Mouse (Mus musculus): ENCODE measurements around the gene Olfr1276. TPM values are rescaled to one million over a fixed set of nuclear protein-coding genes. Genes with fewer than 3 reads are reported as not detected.

Gene Olfr1276
- total RNA-seq (2017), result not detected in 2 replicates

- ATAC-seq (replicated peaks in 1 of 2; ENCODE audit: insufficient read depth in 1 of 2, low FRiP score in 2 of 2, low TSS enrichment in 1 of 2, low read depth in 1 of 2, poor library complexity in 2 of 2, severe bottlenecking in 2 of 2), result no peak
Measured at GRCm38 (mm10) chr2:111254216-111254615, at the start of gene Olfr1276. Gene Olfr1276, plus strand, starts transcription at chr2:111254516.

DNA sequence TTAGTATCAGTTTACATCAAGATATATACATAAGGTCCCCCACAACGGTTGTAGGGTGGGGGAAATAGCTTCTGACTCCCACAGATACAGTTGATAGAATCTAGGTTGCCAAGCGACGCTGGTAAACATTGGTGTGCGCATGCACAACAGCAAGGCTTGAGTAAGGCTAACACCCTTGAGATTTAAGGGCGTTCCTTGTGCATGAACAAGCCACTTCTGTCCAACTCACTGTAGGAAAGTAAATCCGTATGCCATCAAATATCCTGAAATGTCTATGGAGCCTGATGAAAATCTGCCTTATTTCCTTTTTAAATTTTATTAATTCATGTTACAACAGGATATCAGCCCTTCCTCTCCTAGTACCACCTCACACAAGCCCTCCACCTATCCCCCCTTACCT, 24.8 kb upstream of the Olfr1276 start, which contains the start of gene 4930430A15Rik:
TSS of gene 4930430A15Rik (minus strand) at position 101 of the 400 bp plus-strand sequence.
- no peak for ATAC-seq (replicated peaks in 1 of 2; ENCODE audit: insufficient read depth in 1 of 2, low FRiP score in 2 of 2, low TSS enrichment in 1 of 2, low read depth in 1 of 2, poor library complexity in 2 of 2, severe bottlenecking in 2 of 2)

DNA sequence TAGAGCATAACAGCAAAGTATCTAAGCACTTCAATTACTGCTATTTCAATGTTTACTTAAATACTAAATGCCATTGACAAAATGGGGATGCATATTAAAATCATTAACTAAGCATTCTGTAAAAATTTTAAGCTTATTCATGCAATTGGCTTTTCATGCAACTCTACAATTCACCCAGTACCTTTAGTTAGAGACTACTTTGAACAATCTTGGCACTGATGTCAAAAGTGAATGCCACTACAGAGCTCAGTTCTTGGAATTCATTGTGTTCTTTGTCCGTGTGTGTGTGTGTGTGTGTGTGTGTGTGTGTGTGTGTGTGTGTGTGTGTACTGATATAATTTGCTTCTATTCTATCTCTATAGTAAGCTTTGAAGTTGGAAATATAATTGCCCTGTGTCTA, 19.1 kb upstream of the Olfr1276 start, which contains the start of gene Olfr1275:
TSS of gene Olfr1275 (minus strand) at position 101 of the 400 bp plus-strand sequence.
- no peak for ATAC-seq (replicated peaks in 1 of 2; ENCODE audit: insufficient read depth in 1 of 2, low FRiP score in 2 of 2, low TSS enrichment in 1 of 2, low read depth in 1 of 2, poor library complexity in 2 of 2, severe bottlenecking in 2 of 2)

DNA sequence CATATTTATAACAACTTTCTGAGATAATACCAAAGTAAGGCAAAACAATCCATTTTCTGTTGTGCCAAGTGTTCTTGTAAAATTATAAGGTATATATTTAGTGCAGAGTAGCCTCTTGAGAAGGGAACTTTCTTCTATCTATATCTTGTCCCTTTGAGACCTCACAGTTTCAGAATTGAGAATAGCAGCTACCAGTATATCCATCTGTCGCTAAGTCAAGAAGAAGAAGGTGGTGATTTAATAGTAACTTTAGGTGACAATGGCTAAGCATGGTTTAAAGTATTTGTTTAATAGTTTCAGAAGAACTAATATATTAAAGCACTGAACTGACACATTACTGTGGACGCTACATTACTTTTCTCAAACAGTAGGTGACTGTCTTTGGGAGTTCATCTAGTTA, 19.7 kb downstream of the Olfr1276 start, which contains the start of gene Olfr1277:
TSS of gene Olfr1277 (minus strand) at position 101 of the 400 bp plus-strand sequence.
- ATAC-seq (replicated peaks in 1 of 2; ENCODE audit: insufficient read depth in 1 of 2, low FRiP score in 2 of 2, low TSS enrichment in 1 of 2, low read depth in 1 of 2, poor library complexity in 2 of 2, severe bottlenecking in 2 of 2), result no peak

GRCm38 (mm10) chr2:111289836-111290235, 35.5 kb downstream of the Olfr1276 start, which contains the start of gene Olfr1278:
Gene Olfr1278, plus strand, starts transcription at chr2:111290136.
- ATAC-seq (replicated peaks in 1 of 2; ENCODE audit: insufficient read depth in 1 of 2, low FRiP score in 2 of 2, low TSS enrichment in 1 of 2, low read depth in 1 of 2, poor library complexity in 2 of 2, severe bottlenecking in 2 of 2), result no peak

DNA sequence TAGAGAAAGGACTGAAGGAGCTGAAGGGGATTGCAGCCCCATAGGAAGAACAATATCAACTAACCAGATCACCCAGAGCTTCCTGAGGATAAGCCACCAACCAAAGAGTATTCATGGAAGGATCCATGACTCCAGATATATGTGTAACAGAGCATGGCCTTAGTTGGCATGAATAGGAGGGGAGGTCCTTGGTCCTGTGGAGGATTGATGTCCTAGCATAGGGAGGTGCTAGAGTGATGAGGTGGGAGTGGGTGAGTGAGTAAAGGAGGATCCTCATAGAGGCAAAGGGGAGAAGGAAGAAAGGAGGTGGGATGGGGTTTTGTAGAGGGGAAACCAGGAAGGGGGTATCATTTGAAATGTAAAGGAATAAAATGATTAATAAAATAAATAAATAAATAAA, 44.2 kb downstream of the Olfr1276 start:
- no peak for ATAC-seq (replicated peaks in 1 of 2; ENCODE audit: insufficient read depth in 1 of 2, low FRiP score in 2 of 2, low TSS enrichment in 1 of 2, low read depth in 1 of 2, poor library complexity in 2 of 2, severe bottlenecking in 2 of 2)

DNA sequence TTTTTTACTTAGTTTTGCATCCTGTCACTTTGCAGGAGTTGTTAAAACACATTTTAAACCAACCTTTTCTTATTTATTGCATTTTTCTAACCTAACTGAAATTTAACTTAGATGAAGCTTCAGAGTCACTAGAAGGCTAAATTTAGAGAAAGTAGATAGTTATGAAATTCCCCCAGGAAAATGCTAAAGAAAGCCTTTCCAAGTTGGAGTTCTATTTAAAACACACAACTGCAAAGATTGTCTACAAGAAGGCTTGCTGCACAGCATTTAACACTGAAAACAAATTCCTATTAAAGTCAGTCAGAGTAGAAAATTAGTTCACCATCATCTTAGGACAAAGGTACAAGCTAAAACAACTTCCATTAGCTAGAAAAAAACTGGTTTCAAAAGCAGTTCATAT, 46.1 kb downstream of the Olfr1276 start, which contains the start of gene Olfr1279:
TSS of gene Olfr1279 (plus strand) at position 262 of the 400 bp plus-strand sequence.
- ATAC-seq (replicated peaks in 1 of 2; ENCODE audit: insufficient read depth in 1 of 2, low FRiP score in 2 of 2, low TSS enrichment in 1 of 2, low read depth in 1 of 2, poor library complexity in 2 of 2, severe bottlenecking in 2 of 2), result no peak

Other genes with a start within 250 kb of the Olfr1276 start
- gene Gm13941, start 148.5 kb upstream of the Olfr1276 start, total RNA-seq (2017), result not detected in 2 replicates
- gene Gm15130, start 101.6 kb upstream of the Olfr1276 start, total RNA-seq (2017), result not detected in 2 replicates
- not detected in 2 replicates for gene 4930430A15Rik, start 24.9 kb upstream of the Olfr1276 start, total RNA-seq (2017)
- not detected in 2 replicates for gene Olfr1275, start 19.2 kb upstream of the Olfr1276 start, total RNA-seq (2017)
- gene Olfr1277, start 19.6 kb downstream of the Olfr1276 start, total RNA-seq (2017), result not detected in 2 replicates
- gene Olfr1278, start 35.6 kb downstream of the Olfr1276 start, total RNA-seq (2017), result not detected in 2 replicates
- gene Olfr1279, start 46.1 kb downstream of the Olfr1276 start, total RNA-seq (2017), result not detected in 2 replicates
- not detected in 2 replicates for gene Olfr1280, start 59.5 kb downstream of the Olfr1276 start, total RNA-seq (2017)
- gene Olfr1281, start 72.0 kb downstream of the Olfr1276 start, total RNA-seq (2017), result not detected in 2 replicates
- gene Olfr1282, start 81.6 kb downstream of the Olfr1276 start, total RNA-seq (2017), result not detected in 2 replicates
- not detected in 2 replicates for gene Olfr1283, start 112.3 kb downstream of the Olfr1276 start, total RNA-seq (2017)
- not detected in 2 replicates for gene Olfr1284, start 121.0 kb downstream of the Olfr1276 start, total RNA-seq (2017)
- gene Olfr1286, start 168.6 kb downstream of the Olfr1276 start, total RNA-seq (2017), result not detected in 2 replicates
- not detected in 2 replicates for gene Olfr1287, start 194.6 kb downstream of the Olfr1276 start, total RNA-seq (2017)
- not detected in 2 replicates for gene Olfr1288, start 219.6 kb downstream of the Olfr1276 start, total RNA-seq (2017)
- not detected in 2 replicates for gene Olfr1289, start 226.3 kb downstream of the Olfr1276 start, total RNA-seq (2017)
- not detected in 2 replicates for gene Olfr1290, start 239.3 kb downstream of the Olfr1276 start, total RNA-seq (2017)
- not detected in 2 replicates for gene Olfr1291-ps1, start 242.7 kb downstream of the Olfr1276 start, total RNA-seq (2017)

All from hematopoietic stem cell, adult 5-6 weeks (primary cell).